Mouse (Mus musculus) retina, postnatal 1 day (tissue): ENCODE results near the gene Schip1.

Experiments used
- DNase-seq: peaks from one replicate; pipeline ENCODE4 v3.0.0-alpha.2; 2012

Gene Schip1

GRCm38 (mm10) chr3:68282844-68283594 is 218.4 kb downstream of the Schip1 start:
- peak; percentile 36 for DNase-seq

GRCm38 (mm10) chr3:68283595-68283991 is 219.0 kb downstream of the Schip1 start:
- DNase-seq: peak; percentile 36

GRCm38 (mm10) chr3:68284500-68284899 is 219.9 kb downstream of the Schip1 start:
- no peak for DNase-seq

- DNase-seq: no peak
Observed at GRCm38 (mm10) chr3:68296752-68297151, 232.2 kb downstream of the Schip1 start.

- DNase-seq: no peak
Observed at GRCm38 (mm10) chr3:68305647-68306046, 241.0 kb downstream of the Schip1 start.

GRCm38 (mm10) chr3:68306726-68307125 is 242.1 kb downstream of the Schip1 start:
- DNase-seq: no peak

GRCm38 (mm10) chr3:68325575-68325974 is 261.0 kb downstream of the Schip1 start:
- no peak for DNase-seq

- no peak for DNase-seq
Observed at GRCm38 (mm10) chr3:68332515-68332914, 267.9 kb downstream of the Schip1 start.

- DNase-seq: no peak
Observed at GRCm38 (mm10) chr3:68335501-68335900, 270.9 kb downstream of the Schip1 start.

- peak; percentile 5 for DNase-seq
Observed at GRCm38 (mm10) chr3:68350624-68351023, 286.0 kb downstream of the Schip1 start.

GRCm38 (mm10) chr3:68351461-68351860 is 286.9 kb downstream of the Schip1 start:
- no peak for DNase-seq

- no peak for DNase-seq
Observed at GRCm38 (mm10) chr3:68352961-68353360, 288.4 kb downstream of the Schip1 start.

GRCm38 (mm10) chr3:68353492-68353891 is 288.9 kb downstream of the Schip1 start:
- no peak for DNase-seq

GRCm38 (mm10) chr3:68356516-68356915 is 291.9 kb downstream of the Schip1 start:
- DNase-seq: no peak

GRCm38 (mm10) chr3:68368029-68368428 is 303.4 kb downstream of the Schip1 start:
- DNase-seq: no peak

- no peak for DNase-seq
Observed at GRCm38 (mm10) chr3:68372925-68373324, 308.3 kb downstream of the Schip1 start.

GRCm38 (mm10) chr3:68375100-68375508 is 310.5 kb downstream of the Schip1 start:
- DNase-seq: peak; percentile 61

GRCm38 (mm10) chr3:68377452-68378198 is 313.0 kb downstream of the Schip1 start:
- no peak for DNase-seq

GRCm38 (mm10) chr3:68378799-68379198 is 314.2 kb downstream of the Schip1 start:
- DNase-seq: no peak

GRCm38 (mm10) chr3:68379242-68379641 is 314.6 kb downstream of the Schip1 start:
- no peak for DNase-seq

- peak; percentile 52 for DNase-seq
Observed at GRCm38 (mm10) chr3:68383672-68384071, 319.1 kb downstream of the Schip1 start.

- DNase-seq: peak; percentile 61
Observed at GRCm38 (mm10) chr3:68385544-68385943, 320.9 kb downstream of the Schip1 start.

- DNase-seq: no peak
Observed at GRCm38 (mm10) chr3:68388023-68388422, 323.4 kb downstream of the Schip1 start.

GRCm38 (mm10) chr3:68393578-68393977 is 329.0 kb downstream of the Schip1 start:
- no peak for DNase-seq
